Mouse (Mus musculus) thymus, postnatal 10 days (tissue): Measurements from ENCODE around the gene Siah3.
A peak's percentile ranks its signal among the peaks of the same experiment; 100 is the strongest.
"Not testable (repeated sequence)": the region's sequence is repeated elsewhere in the genome, so short reads cannot be mapped to it uniquely, and the experiment has no call there.

ENCODE experiments used
- DNase-seq, 2 experiments: peaks; one replicate each; pipeline ENCODE4 v3.0.0; 2021; ENCODE audit warnings: low spot score in 2 of 2

The Siah3 gene

GRCm38 (mm10) chr14:75455743-75456421, at the start of gene Siah3:
Gene Siah3 (plus strand): TSS chr14:75455982.
- DNase-seq = no peak

GRCm38 (mm10) chr14:75409772-75410171, 46.0 kb upstream of the Siah3 start:
- no peak for DNase-seq

- DNase-seq = no peak
Measured at GRCm38 (mm10) chr14:75410392-75410791, 45.4 kb upstream of the Siah3 start.

DNA sequence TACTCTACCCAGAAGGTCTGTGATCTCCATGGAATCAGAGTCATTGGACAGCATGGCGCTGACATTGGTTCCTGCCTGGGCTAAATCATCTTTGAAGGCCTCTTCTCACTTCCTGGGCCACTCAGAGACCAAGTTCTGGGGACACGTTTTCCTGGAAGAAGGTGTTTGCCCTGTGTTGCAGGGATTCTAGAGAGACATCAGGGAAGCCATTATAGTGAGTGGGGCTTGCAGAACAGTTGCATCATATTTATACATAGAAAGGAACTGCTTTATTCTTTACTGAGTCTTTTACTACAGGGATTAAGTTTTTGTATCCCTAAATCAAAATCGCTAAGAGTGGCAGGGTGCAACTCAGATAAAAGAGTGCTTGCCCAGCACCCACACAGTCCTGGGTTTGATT, 37.1 kb upstream of the Siah3 start:
- DNase-seq = no peak

GRCm38 (mm10) chr14:75419876-75420275, 35.9 kb upstream of the Siah3 start:
- DNase-seq = no peak

DNA sequence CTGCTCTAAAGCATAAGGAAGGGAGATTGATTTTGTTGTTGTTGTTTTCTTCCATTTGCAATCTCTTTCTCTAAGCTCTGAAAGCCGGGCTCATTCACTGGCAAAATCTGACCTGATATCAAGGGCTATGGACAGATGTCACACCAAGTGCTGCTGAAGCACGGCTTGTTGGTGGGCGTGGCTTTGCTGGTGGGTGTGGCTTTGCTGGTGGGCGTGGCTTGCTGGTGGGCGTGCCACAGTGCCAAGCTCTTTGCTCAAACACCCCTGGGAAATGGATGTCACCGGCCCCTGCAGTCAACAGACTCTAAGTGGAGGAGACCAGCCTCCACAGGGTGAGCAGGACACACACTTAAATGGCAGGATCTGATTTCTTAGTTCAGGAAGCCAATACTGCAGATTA, 35.0 kb upstream of the Siah3 start:
- no peak for DNase-seq

GRCm38 (mm10) chr14:75431173-75431786, 24.5 kb upstream of the Siah3 start:
- no peak for DNase-seq

GRCm38 (mm10) chr14:75432850-75433249, 22.9 kb upstream of the Siah3 start:
- DNase-seq = no peak

GRCm38 (mm10) chr14:75434576-75434975, 21.2 kb upstream of the Siah3 start:
- DNase-seq = no peak

DNA sequence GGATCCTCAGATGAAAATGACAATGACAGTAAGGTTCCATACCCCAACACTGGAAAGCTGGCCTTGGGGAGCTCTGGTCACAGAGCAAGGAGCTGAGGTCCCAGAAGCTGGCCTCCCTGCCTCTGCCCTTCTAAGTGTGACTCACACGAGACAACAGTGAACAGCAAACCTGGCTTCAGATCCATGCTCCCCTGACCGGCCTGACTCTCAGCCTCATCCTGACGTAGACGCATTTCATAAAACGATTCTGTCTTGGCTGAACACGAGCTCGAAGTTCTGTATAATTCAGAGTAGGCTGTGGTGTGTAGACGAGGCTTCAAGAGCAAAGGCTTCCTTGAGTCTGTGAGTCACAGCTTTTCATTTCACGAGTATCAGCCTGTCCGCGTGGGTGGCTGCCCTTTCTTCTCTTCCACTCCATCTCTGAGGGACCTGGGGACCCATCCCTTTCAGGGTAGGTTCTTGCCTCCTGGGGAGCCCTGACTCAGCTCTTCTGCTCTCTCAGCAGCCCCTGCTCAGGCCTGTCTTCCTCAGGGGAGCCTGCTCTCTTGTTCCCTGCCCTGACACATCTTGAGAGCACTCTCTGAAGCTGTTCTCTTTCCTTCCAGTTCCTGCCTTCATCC, 11.2 kb upstream of the Siah3 start:
- DNase-seq = peak; percentile 20 to 33

- peak; percentile 88 to 89 for DNase-seq
Measured at GRCm38 (mm10) chr14:75445281-75445947, 10.4 kb upstream of the Siah3 start.

GRCm38 (mm10) chr14:75445948-75446281, 9.9 kb upstream of the Siah3 start:
- no peak for DNase-seq

GRCm38 (mm10) chr14:75446314-75446713, 9.5 kb upstream of the Siah3 start:
- not testable (repeated sequence) for DNase-seq

DNA sequence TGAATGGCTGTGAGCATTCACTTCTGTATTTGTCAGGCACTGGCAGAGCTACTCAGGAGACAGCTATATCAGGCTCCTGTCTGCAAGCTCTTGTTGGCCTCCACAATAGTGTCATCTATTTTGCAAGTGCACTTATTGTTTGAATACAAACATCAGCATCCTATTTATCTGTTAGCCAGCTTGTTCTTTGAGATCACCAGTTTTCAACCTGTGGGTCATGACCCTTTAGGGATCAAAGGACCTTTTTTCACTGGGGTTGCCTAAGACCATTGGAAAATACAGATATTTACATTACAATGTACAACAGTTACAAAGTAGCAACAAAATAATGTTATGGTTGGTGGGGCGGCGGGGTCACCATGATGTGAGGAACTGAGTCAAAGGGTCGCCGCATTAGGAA, 1.9 kb upstream of the Siah3 start:
- no peak for DNase-seq

- DNase-seq = no peak
Measured at GRCm38 (mm10) chr14:75454716-75455115, 1.1 kb upstream of the Siah3 start.

GRCm38 (mm10) chr14:75455361-75455742, 430 bp upstream of the Siah3 start:
- no peak for DNase-seq

GRCm38 (mm10) chr14:75456489-75457220, 873 bp downstream of the Siah3 start:
- DNase-seq = peak in 1 of 2 experiments; percentile 21

DNA sequence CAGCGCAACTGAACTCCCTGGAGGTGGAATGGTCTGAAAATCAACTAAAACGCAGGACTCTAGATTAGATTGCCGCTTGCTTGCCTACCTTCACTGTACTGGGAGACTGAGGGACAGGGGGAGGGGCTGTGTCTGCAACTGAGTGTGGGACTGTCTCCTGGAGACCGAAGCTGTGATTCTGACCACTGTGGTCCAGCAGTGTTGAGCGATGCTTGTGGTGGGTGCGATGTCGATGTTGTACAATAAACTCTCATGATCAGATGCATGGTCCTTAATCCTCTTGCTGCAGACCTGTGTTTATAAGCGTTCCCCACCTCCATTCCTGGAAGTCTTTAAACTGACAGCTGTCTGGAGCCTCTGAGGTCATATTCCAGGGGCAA, 1.4 kb downstream of the Siah3 start:
- no peak for DNase-seq

GRCm38 (mm10) chr14:75459431-75459830, 3.6 kb downstream of the Siah3 start:
- no peak for DNase-seq

DNA sequence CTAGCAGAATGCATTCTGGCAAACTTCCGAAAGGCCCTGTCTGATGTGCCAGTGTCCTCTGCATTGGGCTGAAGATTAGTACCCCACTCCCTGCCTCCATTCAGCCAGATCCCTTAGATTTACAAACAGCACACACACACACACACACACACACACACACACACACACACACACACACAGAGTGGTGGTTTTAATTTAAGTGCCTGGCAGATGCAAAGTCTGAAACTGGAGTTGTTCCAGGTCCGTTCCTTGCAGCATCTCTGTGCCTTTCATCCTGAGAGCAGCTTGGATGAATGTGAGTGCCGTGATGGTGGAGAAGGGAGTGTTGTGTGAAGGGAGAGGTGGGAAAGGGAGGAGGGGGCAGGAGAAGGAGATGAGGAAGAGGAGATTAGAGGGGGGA, 4.2 kb downstream of the Siah3 start:
- no peak for DNase-seq

GRCm38 (mm10) chr14:75460436-75460835, 4.7 kb downstream of the Siah3 start:
- DNase-seq = no peak

- no peak for DNase-seq
Measured at GRCm38 (mm10) chr14:75461770-75462169, 6.0 kb downstream of the Siah3 start.
